9 mouse cellular contexts compared by ENCODE assay signal in genomic region chr5:137885894-137886293, GRCm38 (mm10). TPM values are rescaled to one million over a fixed set of nuclear protein-coding genes. Genes with fewer than 3 reads are reported as not detected.
DNase-seq lines count a peak whose midpoint lies in the region; ATAC-seq and TF ChIP-seq lines count a peak whose summit lies in the region.
"Had no signal": no experiment of that assay in that cellular context is flagged by ENCODE, and none has a peak within 500 bp of the region (broad histone marks: within the 10 kb centered on the region; RNA-seq: fewer than 3 reads in every experiment).

No protein-coding gene starts in this region.

- H3K4me1 ChIP-seq in kidney, embryonic 15.5 days = no peaks in the 10 kb centered on the region

- no peak overlapping the region for H3K9ac ChIP-seq in kidney, embryonic 15.5 days
- H3K9ac ChIP-seq: heart, embryonic 13.5 days had no signal

- H3K4me3 ChIP-seq in kidney, embryonic 15.5 days (replicated peaks) = no peak overlapping the region
- H3K4me3 ChIP-seq: heart, embryonic 13.5 days had no signal

- ATAC-seq in kidney, embryonic 15.5 days (replicated peaks; ENCODE audit: low FRiP score) = no peak

- 5% methylated on average over 2 of the region's 2 CpGs for WGBS in kidney, embryonic 15.5 days

- no peaks in the 10 kb centered on the region for H3K27me3 ChIP-seq in kidney, embryonic 15.5 days

- no peak overlapping the region for H3K27ac ChIP-seq in kidney, embryonic 15.5 days
- H3K27ac ChIP-seq: heart, embryonic 13.5 days had no signal

- TF ChIP-seq CTCF in brain, embryonic 14.5 days (IDR thresholded peaks at IDR 0.05; ENCODE audit: borderline replicate concordance, extremely low read depth, insufficient read depth, insufficient read length) = peak; percentile 66; the same call in 1 of the 2 replicates

- TF ChIP-seq POLR2A in brain, embryonic 14.5 days (IDR thresholded peaks at IDR 0.05; ENCODE audit: borderline replicate concordance, extremely low read depth, insufficient read depth, insufficient read length, poor library complexity, severe bottlenecking) = no peak

- DNase-seq in kidney, adult 18-20 months = peak; percentile 59
- DNase-seq in MEL-GATA-1-ER (ENCODE audit: extremely low read depth, low read depth) = peak; percentile 54
- peak; percentile 78 for DNase-seq in brain, embryonic 14.5 days (ENCODE audit: low read depth)
- peak; percentile 5 to 42 for DNase-seq in frontal cortex, postnatal 14 days (ENCODE audit: low spot score in 2 of 2)
- peak; percentile 32 for DNase-seq in layer of hippocampus, adult 9-11 months
- DNase-seq in lung, postnatal 36 days = peak; percentile 70
- DNase-seq in thymus, postnatal 25 days = peak; percentile 21

- no peaks in the 10 kb centered on the region for H3K36me3 ChIP-seq in kidney, embryonic 15.5 days
- H3K36me3 ChIP-seq: heart, embryonic 13.5 days had no signal

- H3K9me3 ChIP-seq in kidney, embryonic 15.5 days (replicated peaks) = no peaks in the 10 kb centered on the region
- H3K9me3 ChIP-seq: heart, embryonic 13.5 days had no signal

- H3K4me2 ChIP-seq in kidney, embryonic 15.5 days = no peak overlapping the region
- H3K4me2 ChIP-seq: heart, embryonic 13.5 days had no signal

RNA-seq across cellular contexts. Expression of gene Pilrb2, which starts 14.3 kb away (rescaled TPM):
- polyA plus RNA-seq in kidney, embryonic 15.5 days (2015; fragmentation: Nextera tagmentation; extraction: Ambion mirVana) = 0.54 and 1.1 TPM in 2 replicates
- 0.08 TPM in 1 of 2 replicates, not detected in the other for polyA plus RNA-seq in brain, embryonic 14.5 days (2012; rRNA removed)

RNA-seq across cellular contexts. Expression of gene Pilrb1, which starts 28.0 kb away (rescaled TPM):
- 0.33 and 0.66 TPM in 2 replicates for polyA plus RNA-seq in kidney, embryonic 15.5 days (2015; fragmentation: Nextera tagmentation; extraction: Ambion mirVana)
- polyA plus RNA-seq in brain, embryonic 14.5 days (2012; rRNA removed) = 0.16 TPM in 1 of 2 replicates, not detected in the other

RNA-seq across cellular contexts. Expression of gene Cyp3a13, which starts 35.5 kb away (rescaled TPM):
- polyA plus RNA-seq in kidney, embryonic 15.5 days (2015; fragmentation: Nextera tagmentation; extraction: Ambion mirVana) = 0.06 and 0.10 TPM in 2 replicates
- polyA plus RNA-seq in brain, embryonic 14.5 days (2012; rRNA removed) = not detected in 2 replicates
- polyA plus RNA-seq: heart, embryonic 13.5 days had no signal

RNA-seq across cellular contexts. Expression of gene Pilra, which starts 49.8 kb away (rescaled TPM):
- 1.3 and 2.4 TPM in 2 replicates for polyA plus RNA-seq in kidney, embryonic 15.5 days (2015; fragmentation: Nextera tagmentation; extraction: Ambion mirVana)
- 0.12 and 0.42 TPM in 2 replicates for polyA plus RNA-seq in brain, embryonic 14.5 days (2012; rRNA removed)

Comparison
In these comparisons a context has a peak if more than half of its experiments do, and no peak if none do; other contexts are left out.
1. DNase-seq: peak in every context shown above with its lines; median percentile 78 in brain, embryonic 14.5 days; 70 in lung, postnatal 36 days; 59 in kidney, adult 18-20 months; 54 in MEL-GATA-1-ER; 32 in layer of hippocampus, adult 9-11 months; 24 in frontal cortex, postnatal 14 days; 21 in thymus, postnatal 25 days.